Mouse (Mus musculus): ENCODE measurements around the gene Ank3. TPM values are rescaled to one million over a fixed set of nuclear protein-coding genes. Genes with fewer than 3 reads are reported as not detected.

Ank3 gene
- polyA plus RNA-seq (2012) = not detected in 2 replicates

DNA sequence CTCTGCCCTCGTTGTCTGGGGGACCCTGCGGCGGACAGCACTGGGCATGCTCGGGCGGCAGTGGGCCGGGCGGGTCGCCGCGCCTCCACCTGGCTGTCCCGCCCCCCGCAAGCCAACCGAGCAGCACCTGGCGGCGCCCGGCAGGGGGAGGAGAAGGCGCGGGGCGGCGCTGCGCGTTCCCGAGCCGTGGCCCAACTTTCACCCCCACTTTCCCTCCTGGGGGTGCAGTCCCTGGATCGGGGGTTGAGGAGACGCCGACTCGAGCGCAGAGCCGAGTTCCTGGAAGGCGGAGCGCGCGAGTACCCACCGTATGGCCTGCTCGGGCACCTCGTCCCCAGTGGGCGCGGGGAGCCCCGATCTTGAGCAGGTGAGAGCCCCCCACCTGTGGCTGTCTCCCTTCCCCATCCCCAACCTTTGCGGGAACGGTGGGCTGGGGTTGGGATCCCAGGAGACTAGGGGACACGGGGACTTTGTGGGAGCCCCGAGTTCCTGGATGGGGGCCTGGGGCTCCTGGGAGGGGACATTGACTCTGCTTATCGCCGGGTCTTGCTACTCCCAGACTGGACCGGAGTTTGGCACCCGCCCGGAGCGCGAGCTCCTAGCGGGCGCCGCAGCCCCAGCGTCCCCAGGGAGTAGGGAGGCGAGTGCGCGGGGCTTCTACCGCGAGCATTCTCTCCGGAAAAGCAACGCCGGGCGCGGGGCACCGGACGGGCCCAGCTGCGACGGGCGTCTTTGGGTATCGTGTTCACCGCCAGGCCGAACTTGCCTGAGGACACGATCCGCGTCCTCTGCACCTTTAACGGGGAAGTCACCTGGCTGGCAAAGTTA lies at the start of gene Ank3:
Gene Ank3, plus strand, starts transcription at position 11 of the 828 bp plus-strand sequence.
- no peak for TF ChIP-seq GATA1 (IDR thresholded peaks at IDR 0.05; ENCODE audit: low read length)

DNA sequence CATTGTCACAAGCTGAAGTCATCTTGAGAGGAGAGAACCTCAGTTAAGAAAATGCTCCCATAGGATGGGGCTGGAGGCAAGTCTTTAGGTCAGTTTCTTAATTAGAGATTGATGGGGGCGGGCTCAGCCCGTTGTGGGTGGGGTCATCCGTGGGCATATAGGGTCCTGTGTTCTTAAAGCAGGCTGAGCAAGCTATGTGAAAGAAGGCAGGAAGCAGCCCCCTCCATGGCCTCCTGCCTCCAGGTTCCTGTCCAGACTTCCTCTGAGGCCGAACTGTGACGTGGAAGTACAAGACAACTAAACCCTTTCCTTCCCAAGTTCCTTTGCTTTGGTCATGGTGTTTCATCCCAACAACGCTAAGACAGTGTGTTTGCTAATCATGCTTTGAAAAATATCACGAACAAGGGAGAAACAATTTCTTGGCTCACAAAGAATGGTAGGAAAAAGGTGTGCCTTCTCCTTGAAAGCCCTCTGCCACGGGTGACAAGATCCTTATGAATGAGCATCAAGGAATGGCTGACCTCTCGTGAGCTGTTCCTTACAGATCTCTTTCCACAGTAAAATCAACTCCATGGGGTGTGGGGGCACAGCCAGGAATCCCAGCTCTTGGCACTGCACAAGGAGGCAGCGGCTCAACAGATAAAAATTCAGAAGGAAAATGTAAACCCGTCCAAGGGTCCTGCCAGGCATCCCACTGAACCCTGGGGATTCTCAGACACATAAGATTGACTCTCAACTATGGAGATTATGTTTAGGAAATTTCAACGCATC lies 47.3 kb upstream of the Ank3 start:
- TF ChIP-seq GATA1 (IDR thresholded peaks at IDR 0.05; ENCODE audit: low read length) = no peak

DNA sequence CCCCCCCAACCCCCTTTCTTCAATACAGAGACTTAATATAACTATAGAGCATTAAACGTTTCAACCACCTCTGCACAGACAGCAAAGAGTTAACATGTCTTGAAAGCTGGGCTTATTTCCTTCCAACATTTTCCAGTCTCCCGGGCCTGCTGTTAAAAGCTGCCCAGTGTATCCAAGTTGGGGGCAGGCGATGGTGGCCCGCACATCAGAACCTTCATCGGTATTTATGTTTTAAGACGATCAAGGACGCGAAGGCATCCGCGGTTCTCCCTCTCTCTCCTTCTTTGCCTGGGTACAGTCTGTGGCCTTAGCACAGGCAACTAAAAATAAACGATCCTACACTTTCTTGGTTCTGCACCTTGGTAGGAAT lies 46.7 kb upstream of the Ank3 start:
- no peak for TF ChIP-seq GATA1 (IDR thresholded peaks at IDR 0.05; ENCODE audit: low read length)

DNA sequence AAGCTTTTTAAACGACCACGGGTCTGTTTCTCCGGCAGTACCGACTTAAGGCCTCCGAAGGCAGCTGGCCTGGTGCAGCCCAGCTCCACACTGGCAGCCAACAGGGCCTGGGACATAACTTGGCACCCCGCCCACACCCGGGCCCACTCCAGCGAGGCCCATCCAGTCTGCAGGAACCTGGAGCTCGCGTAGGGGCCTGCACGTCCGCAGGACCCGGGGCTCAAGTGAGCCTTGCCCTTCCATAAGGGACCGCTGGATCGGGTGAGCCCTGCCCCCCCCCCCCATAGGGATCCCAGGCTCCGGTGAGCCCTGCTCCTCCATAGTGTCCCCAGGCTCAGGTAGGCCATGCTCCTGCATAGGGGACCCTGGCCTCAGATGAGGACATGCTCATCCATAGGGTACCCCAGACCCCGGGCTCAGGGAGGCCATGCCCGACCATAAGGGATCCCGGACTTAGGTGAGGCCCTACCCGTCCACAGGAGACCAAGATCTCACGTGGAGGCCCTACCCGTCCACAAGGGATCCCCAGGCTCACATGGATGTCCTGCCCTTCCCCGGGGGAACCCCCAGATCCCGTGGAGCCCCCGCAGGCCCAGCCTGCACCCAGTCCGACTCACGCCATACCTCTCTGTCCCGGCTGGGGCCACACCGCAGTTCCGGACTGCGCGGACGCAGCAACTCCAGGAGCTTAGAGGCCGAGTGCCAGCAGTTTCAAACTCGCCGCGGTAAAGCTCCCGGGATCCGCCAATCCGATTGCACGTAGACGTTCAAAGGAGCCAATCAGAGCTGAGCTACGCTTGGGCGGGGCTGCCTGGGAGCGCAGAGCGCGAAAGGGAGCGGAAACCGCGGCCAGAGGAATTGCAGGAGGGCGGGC lies 46.1 kb upstream of the Ank3 start, which contains the start of gene Cdk1:
Gene Cdk1, minus strand, starts transcription at position 727 of the 874 bp plus-strand sequence.
- no peak for TF ChIP-seq GATA1 (IDR thresholded peaks at IDR 0.05; ENCODE audit: low read length)

DNA sequence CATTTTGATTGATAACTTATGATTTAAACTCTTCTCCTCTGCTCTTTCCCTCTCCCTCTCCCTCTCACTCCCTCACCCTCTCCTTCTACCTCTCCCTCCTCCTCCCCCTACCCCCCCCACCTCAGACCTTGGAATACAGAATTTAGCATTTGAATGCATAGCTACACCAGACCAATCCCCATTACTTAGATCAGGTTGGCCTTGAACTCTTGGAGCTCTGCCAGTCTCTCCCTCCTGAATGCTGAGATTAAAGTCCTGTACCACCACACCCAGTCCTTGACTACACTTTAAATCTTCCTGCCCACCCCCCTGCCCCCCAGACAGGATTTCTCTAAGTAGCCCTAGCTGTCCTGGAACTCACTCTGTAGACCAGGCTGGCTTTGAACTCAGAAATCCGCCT lies 38.9 kb upstream of the Ank3 start:
- TF ChIP-seq GATA1 (IDR thresholded peaks at IDR 0.05; ENCODE audit: low read length) = no peak

DNA sequence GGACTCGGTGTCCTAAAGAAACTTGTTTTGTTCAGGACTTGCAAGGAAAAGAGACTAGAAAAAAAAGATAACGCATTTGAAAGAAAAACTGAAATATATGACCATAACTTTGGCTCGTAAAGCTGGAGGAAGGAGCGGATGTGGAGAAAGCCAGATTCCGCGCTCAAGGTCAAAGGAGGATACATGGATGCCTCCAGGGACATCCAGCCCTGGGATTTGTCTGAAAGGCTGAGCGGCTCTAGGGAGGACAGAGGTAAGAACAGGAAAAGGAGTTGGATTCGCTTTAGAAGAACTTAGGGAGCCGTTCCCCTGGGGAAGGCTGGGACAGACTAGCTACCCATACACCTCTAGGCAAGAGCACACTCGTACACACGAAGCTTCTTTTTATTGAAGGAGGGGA lies 32.4 kb upstream of the Ank3 start:
- TF ChIP-seq GATA1 (IDR thresholded peaks at IDR 0.05; ENCODE audit: low read length) = no peak

DNA sequence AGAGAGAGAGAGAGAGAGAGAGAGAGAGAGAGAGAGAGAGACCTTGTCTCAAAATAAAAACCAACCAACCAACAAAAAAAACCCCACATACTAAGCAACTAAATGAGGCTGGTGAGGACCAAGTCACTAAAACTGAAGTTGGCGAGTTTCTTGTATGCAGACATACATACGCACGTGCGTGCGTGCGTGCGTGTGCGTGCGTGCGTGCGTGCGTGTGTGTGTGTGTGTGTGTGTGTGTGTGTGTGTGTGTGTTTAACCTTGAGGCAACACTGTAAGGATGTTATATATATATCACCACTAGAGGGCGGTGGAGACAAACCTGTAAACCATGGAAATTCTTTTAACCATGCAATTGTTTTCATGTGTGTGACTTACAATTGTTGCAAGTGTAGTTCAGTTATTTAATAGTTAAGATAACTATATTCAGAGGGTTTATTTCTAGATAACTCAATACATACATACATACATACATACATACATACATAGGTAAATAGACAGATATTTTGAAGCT lies 31.6 kb upstream of the Ank3 start:
- no peak for TF ChIP-seq GATA1 (IDR thresholded peaks at IDR 0.05; ENCODE audit: low read length)

DNA sequence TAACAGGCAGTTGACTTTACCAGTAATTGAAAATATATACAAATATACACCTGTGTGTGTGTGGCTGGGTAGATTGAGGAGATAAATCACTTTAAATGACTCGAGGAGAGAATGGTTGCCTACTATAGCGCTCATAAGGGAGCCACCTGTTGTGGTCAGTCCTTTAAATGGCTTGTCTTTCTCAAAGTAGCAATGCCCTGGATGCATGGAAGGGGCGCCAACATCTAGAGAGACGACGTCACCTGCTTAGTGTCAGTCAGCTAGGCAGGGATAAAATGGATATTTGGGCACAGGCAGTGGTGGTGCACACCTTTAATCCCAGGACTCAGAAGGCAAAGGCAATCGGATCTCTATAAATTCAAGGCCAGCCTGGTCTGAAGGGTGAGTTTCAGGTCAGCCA lies 29.3 kb upstream of the Ank3 start:
- TF ChIP-seq GATA1 (IDR thresholded peaks at IDR 0.05; ENCODE audit: low read length) = no peak

DNA sequence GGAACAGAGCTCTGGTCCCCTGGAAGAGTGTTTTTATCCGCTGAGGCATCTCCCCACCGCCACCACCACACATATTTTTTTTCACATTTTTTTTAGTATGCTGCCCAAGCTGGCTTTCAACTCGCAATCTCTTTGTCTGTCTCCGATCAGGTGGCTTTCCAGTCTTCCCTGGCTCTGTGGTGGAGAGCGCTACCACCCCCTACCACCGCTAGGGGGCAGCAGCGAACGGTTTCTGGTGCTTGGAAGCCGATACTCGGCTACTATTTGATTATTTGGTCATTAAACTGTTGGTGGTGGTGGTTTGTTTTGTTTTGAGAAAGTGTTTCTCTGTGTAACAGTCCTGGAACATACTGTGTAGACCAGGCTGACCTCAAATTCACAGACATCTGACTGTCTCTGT lies 27.1 kb upstream of the Ank3 start:
- TF ChIP-seq GATA1 (IDR thresholded peaks at IDR 0.05; ENCODE audit: low read length) = no peak

DNA sequence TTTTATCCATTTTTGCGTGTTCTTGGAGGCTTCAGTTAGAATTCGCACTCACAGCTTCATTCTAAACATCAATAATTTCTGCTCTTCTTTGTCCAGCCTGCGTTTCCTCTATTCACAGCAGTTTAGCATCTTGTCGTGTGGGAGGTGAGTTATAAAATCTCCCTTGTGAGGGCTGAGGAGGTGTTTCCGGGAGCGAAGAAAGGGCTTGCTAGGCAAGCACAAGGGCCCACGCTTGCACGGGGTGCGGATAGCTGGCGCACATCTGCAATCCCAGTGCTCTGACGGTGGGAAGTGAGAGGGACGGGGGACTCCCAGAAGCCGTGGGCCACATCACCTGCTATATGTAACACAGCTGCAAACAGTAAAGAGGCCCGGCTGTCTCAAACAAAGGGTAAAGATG lies 26.5 kb upstream of the Ank3 start:
- no peak for TF ChIP-seq GATA1 (IDR thresholded peaks at IDR 0.05; ENCODE audit: low read length)

DNA sequence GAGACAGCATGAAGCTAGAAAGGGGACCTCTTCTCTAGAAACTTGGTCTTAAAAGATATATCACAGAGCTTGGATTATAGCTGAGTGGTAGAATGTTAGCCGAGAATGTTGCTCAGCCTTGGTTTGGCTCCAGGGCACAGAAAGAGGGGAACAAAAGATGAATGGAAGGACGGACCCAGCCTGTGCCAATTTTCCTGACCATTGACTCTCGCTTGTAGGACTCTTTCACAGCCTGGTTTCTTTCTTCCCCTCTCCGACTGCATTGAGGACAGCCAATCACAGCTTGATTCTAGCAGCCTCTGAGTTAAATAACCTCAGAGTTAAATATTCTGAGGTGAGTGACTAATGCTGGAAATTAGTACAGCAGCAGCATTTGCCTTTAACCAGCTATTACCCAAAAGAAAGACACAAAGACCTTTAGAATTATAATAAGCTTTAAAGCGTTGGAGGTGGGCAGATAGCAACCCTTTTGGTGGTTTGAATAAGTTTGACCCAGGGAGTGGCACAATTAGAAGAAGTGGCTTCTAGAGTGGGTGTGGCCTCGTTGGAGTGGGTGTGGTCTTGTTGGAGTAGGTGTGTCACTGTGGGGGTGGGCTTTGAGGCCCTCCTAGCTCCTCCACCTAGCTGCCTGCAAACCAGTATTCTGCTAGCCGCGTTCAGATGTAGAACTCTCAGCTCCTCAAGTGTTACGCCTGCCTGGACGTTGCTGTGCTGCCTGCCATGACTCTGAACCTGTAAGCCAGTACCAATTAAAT lies 24.6 kb upstream of the Ank3 start:
- TF ChIP-seq GATA1 (IDR thresholded peaks at IDR 0.05; ENCODE audit: low read length) = no peak

DNA sequence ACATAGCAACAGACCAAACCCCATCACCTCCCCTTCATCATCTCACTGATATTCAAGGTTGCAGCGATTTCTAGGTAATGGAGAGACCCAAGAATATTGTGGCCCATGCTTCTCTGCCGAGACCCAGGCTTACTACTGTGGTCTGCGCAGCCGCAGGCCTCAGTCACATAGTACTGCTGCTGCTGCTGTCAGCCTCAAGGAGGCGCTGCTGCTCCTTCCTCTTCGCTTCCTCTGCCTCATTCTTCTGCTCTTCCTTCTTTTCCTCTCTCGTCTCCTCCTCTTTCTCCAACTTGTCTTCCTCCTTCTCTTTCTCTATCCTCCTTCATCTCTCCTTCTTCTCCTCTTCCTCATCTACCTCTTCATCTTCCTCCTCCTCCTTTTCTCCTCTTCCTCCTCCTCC lies 23.4 kb upstream of the Ank3 start:
- no peak for TF ChIP-seq GATA1 (IDR thresholded peaks at IDR 0.05; ENCODE audit: low read length)

DNA sequence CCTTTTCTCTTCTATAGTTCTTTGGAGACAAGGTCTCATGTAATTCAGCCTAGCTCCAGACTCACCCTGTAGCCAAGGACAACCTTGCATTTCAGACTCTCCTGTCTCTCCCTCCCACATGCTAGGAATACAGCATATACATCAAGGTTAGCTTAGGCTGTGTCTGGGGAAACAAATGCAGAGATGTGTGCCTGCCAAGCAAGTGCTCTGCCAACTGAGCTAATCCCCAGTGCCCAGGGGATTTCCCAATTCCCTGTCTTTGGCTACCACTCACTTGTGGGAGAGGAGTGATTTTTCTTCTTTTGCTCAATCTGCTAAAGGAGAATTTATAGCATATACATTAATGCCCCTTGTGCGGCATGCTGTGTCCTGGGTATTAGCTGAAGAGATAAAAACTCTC lies 15.4 kb upstream of the Ank3 start:
- TF ChIP-seq GATA1 (IDR thresholded peaks at IDR 0.05; ENCODE audit: low read length) = no peak

DNA sequence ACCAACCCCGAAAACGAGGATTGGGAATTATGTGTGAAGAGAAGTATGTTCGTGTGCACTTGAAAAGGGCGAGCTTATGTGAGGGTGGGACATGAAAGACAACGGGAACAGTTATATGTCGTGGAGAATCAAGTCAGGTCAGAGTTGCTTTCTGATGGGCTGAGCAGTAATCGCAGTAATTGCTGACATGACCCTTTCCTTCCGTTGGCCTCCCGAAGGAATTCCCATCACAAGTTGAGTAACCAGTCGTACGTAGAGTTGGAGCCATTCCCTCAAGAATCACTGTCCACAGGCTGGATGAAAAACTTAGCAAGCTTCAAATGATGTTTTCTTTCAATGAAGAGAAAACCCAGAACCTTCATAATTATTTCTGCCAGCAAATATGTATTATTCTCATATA lies 13.9 kb upstream of the Ank3 start:
- TF ChIP-seq GATA1 (IDR thresholded peaks at IDR 0.05; ENCODE audit: low read length) = no peak

DNA sequence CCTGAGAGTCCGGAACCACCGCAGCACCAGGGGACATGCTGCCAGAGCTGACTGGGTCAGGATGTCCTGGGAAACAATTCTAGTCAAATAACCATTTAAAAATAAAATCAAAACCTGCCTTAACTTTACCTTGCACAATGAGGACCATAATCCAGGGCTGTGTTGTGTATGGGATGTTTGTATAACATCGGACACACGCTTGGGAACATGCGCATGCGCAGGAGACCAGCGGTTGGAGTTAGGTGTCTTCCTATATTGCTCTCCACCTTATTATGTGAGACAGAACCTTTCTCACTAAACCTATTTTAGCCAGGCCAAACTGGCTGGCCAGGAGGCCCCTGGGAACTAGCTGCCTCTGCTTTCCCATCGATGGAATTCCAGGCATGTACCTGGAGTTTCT lies 13.4 kb upstream of the Ank3 start:
- TF ChIP-seq GATA1 (IDR thresholded peaks at IDR 0.05; ENCODE audit: low read length) = no peak

Measured in G1E-ER4 (cell line).